Mouse (Mus musculus) stomach, postnatal 0 days (tissue): ENCODE data around the gene Ercc6l2.

ENCODE experiments used
- CTCF ChIP-seq: IDR thresholded peaks from 2 replicates; pipeline ENCODE4 v1.5.1; 2016; ENCODE audit warnings: antibody characterized with exemption, low read depth, mild to moderate bottlenecking, moderate library complexity
- EP300 ChIP-seq: optimal IDR thresholded peaks from 2 replicates; pipeline ENCODE3; 2016; ENCODE audit warnings: antibody characterized with exemption

DNA sequence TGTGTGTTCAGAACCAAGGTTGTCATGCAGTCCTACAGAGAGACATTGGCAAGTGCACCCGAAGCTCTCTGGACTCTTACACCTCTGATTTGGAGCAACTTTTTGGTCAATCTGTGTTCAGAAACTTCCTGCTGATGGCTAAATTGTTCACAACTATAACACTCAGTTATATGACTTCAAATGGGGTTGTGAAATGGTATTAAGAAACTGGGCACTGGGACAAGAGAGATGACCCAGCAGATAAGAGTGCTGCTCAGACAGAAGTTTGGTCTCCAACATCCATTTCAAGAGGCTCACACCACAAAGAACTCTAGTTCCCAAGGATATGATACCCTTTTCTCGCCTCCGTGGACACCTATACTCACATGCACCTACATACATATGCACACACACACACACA, 16.4 kb upstream of the Ercc6l2 start:
- no peak for TF ChIP-seq EP300
- TF ChIP-seq CTCF, result no peak
